Mouse (Mus musculus) limb, embryonic 14.5 days (tissue): ENCODE measurements at regions not wholly inside any gene's neighbourhood (a gene's known extent, or its start where the extent isn't known, plus 50 kb on each side); places are given as distances from the start of the nearest gene placed in this dataset.
"Not testable (repeated sequence)": the region's sequence is repeated elsewhere in the genome, so short reads cannot be mapped to it uniquely, and the experiment has no call there.

ENCODE experiments used
- ATAC-seq: fragments of 200-750 bp; cut with Nextera tagmentation; 2 replicates; pipeline ENCODE4 v1.8.0; 2017; ENCODE audit warnings: low read depth, moderate number of reproducible peaks, moderate TSS enrichment; ENCODE audit not compliant: low FRiP score
- DNase-seq: peaks from one replicate; pipeline ENCODE4 v3.0.0-alpha.2; 2015; ENCODE audit warnings: low spot score
- H3K27ac ChIP-seq: fragments of 300-500 bp; sonication (generic); replicated peaks from 2 replicates; pipeline ENCODE4 v1.5.1; 2014; ENCODE audit warnings: low read depth, mild to moderate bottlenecking, low read length, moderate library complexity, mixed read lengths
- H3K27me3 ChIP-seq: fragments of 300-500 bp; sonication (generic); 2 replicates; pipeline ENCODE4 v1.6.1; 2014; ENCODE audit warnings: low read length, mixed read lengths; ENCODE audit not compliant: control insufficient read depth, insufficient read depth
- H3K36me3 ChIP-seq: fragments of 300-500 bp; sonication (generic); 2 replicates; pipeline ENCODE4 v1.6.1; 2014; ENCODE audit warnings: mild to moderate bottlenecking, low read length, moderate library complexity, mixed read lengths; ENCODE audit not compliant: control insufficient read depth, insufficient read depth
- H3K4me1 ChIP-seq: fragments of 300-500 bp; sonication (generic); 2 replicates; pipeline ENCODE4 v1.6.1; 2014; ENCODE audit warnings: antibody characterized with exemption, low read length, mixed read lengths; ENCODE audit not compliant: control insufficient read depth, insufficient read depth
- H3K4me2 ChIP-seq: fragments of 300-500 bp; sonication (generic); replicated peaks from 2 replicates; pipeline ENCODE4 v1.6.1; 2014; ENCODE audit warnings: low read depth, mild to moderate bottlenecking, low read length, moderate library complexity; ENCODE audit not compliant: severe bottlenecking
- H3K4me3 ChIP-seq: fragments of 300-500 bp; sonication (generic); replicated peaks from 2 replicates; pipeline ENCODE4 v1.5.1; 2014; ENCODE audit warnings: low read length
- H3K9ac ChIP-seq: fragments of 300-500 bp; sonication (generic); 2 replicates; pipeline ENCODE4 v1.6.1; 2014; ENCODE audit warnings: mild to moderate bottlenecking, low read depth, low read length, moderate library complexity; ENCODE audit not compliant: severe bottlenecking
- H3K9me3 ChIP-seq: fragments of 300-500 bp; sonication (generic); 2 replicates; pipeline ENCODE4 v1.6.1; 2016; ENCODE audit warnings: low read length; ENCODE audit not compliant: control insufficient read depth
- POLR2A ChIP-seq: fragments of 200-500 bp; IDR thresholded peaks from 2 replicates; pipeline ENCODE4 v1.8.0; 2012; ENCODE audit warnings: inconsistent platforms, mild to moderate bottlenecking, moderate library complexity, borderline replicate concordance; ENCODE audit not compliant: insufficient read depth, insufficient read length; ENCODE audit errors: extremely low read depth
- WGBS: fragments of 180-500 bp; shearing (Covaris S2); extraction: QIAGEN DNeasy Blood & Tissue Kit; methylation state at CpG from one replicate; pipeline ENCODE4 v1.1.7; 2014; 5-methylcytosine and 5-hydroxymethylcytosine counted together

GRCm38 (mm10) chr6:5621582-5621981, 103.9 kb upstream of the Dync1i1 start:
- ATAC-seq: no peak

GRCm38 (mm10) chr6:5594011-5594410, 97.9 kb upstream of the Pdk4 start:
- no peak for TF ChIP-seq POLR2A
- WGBS: 68% methylated on average over 6 of the region's 6 CpGs
- Histone ChIP-seq H3K9me3 (no peaks in the 10 kb centered on the region), H3K4me2 (no peak overlapping the region), H3K4me1 (no peaks in the 10 kb centered on the region), H3K4me3 (no peak overlapping the region), H3K27me3 (no peaks in the 10 kb centered on the region), H3K9ac (no peak overlapping the region), H3K27ac (no peak overlapping the region), H3K36me3 (no peaks in the 10 kb centered on the region)
- no peak for ATAC-seq
- no peak for DNase-seq

More at GRCm38 (mm10) chr6:5621582-5621981, 103.9 kb upstream of the Dync1i1 start:
- no peaks in the 10 kb centered on the region for H3K4me1 ChIP-seq
- no peak overlapping the region for H3K4me2 ChIP-seq
- no peak for DNase-seq
- no peak overlapping the region for H3K9ac ChIP-seq
- no peak overlapping the region for H3K27ac ChIP-seq
- TF ChIP-seq POLR2A: no peak
- H3K4me3 ChIP-seq: no peak overlapping the region
- H3K9me3 ChIP-seq: no peaks in the 10 kb centered on the region
- no peaks in the 10 kb centered on the region for H3K27me3 ChIP-seq
- H3K36me3 ChIP-seq: no peaks in the 10 kb centered on the region
- WGBS: 92% methylated on average over 3 of the region's 3 CpGs

- peak; percentile 65 for ATAC-seq
- DNase-seq: peak; percentile 85
- WGBS: 5% methylated on average over 10 of the region's 10 CpGs
- Histone ChIP-seq H3K36me3 (no peaks in the 10 kb centered on the region), H3K27me3 (no peaks in the 10 kb centered on the region), H3K9ac (no peak overlapping the region), H3K9me3 (no peaks in the 10 kb centered on the region), H3K4me2 (no peak overlapping the region), H3K27ac (no peak overlapping the region), H3K4me1 (no peaks in the 10 kb centered on the region), H3K4me3 (no peak overlapping the region)
- no peak for TF ChIP-seq POLR2A
These were observed 93.5 kb upstream of the Pdk4 start for GRCm38 (mm10) chr6:5589635-5590034.

GRCm38 (mm10) chr6:5582923-5583525, 86.9 kb upstream of the Pdk4 start:
- ATAC-seq: no peak
- no peaks in the 10 kb centered on the region for H3K36me3 ChIP-seq
- H3K4me3 ChIP-seq: no peak overlapping the region
- no peaks in the 10 kb centered on the region for H3K4me1 ChIP-seq
- 77% methylated on average over 2 of the region's 2 CpGs for WGBS
- H3K27ac ChIP-seq: no peak overlapping the region
- no peak for TF ChIP-seq POLR2A
- no peak for DNase-seq
- H3K9ac ChIP-seq: no peak overlapping the region
- H3K27me3 ChIP-seq: no peaks in the 10 kb centered on the region
- H3K9me3 ChIP-seq: no peaks in the 10 kb centered on the region
- no peak overlapping the region for H3K4me2 ChIP-seq

GRCm38 (mm10) chr6:5576891-5577290, 80.8 kb upstream of the Pdk4 start:
- H3K4me1 ChIP-seq, H3K36me3 ChIP-seq, H3K9ac ChIP-seq, H3K9me3 ChIP-seq, H3K4me3 ChIP-seq, ATAC-seq, H3K27me3 ChIP-seq, DNase-seq, H3K4me2 ChIP-seq, H3K27ac ChIP-seq: not testable (repeated sequence)
- WGBS: 86% methylated on average over 2 of the region's 2 CpGs

GRCm38 (mm10) chr6:5566582-5566981, 70.5 kb upstream of the Pdk4 start:
- no peaks in the 10 kb centered on the region for H3K36me3 ChIP-seq
- H3K27ac ChIP-seq: no peak overlapping the region
- DNase-seq (no peak), ATAC-seq (no peak)
- no peaks in the 10 kb centered on the region for H3K4me1 ChIP-seq
- no peak overlapping the region for H3K9ac ChIP-seq
- WGBS: 79% methylated on average over 5 of the region's 5 CpGs
- H3K4me2 ChIP-seq: no peak overlapping the region
- no peaks in the 10 kb centered on the region for H3K9me3 ChIP-seq
- no peak for TF ChIP-seq POLR2A
- H3K27me3 ChIP-seq: no peaks in the 10 kb centered on the region
- H3K4me3 ChIP-seq: no peak overlapping the region
